Mouse (Mus musculus) myocyte (in vitro differentiated cells): ENCODE results near the gene Plekhm2. TPM values are rescaled to one million over a fixed set of nuclear protein-coding genes. Genes with fewer than 3 reads are reported as not detected.

Experiments used
- H3K27me3 ChIP-seq: one replicate; pipeline ENCODE4 v1.6.1; 2011; ENCODE audit not compliant: control insufficient read depth, insufficient read depth, insufficient read length
- H3K36me3 ChIP-seq: one replicate; pipeline ENCODE4 v1.6.1; 2011; ENCODE audit not compliant: control insufficient read depth, insufficient read depth
- H3K4me2 ChIP-seq: one replicate; pipeline ENCODE4 v1.6.1; 2011; ENCODE audit warnings: low read depth, control low read depth
- H3K4me3 ChIP-seq: one replicate; pipeline ENCODE4 v1.5.1; 2011; ENCODE audit warnings: mild to moderate bottlenecking, control low read depth, moderate library complexity
- H3K79me2 ChIP-seq: one replicate; pipeline ENCODE4 v1.6.1; 2011; ENCODE audit not compliant: control insufficient read depth, insufficient read depth
- H3ac ChIP-seq: one replicate; pipeline ENCODE4 v1.6.1; 2011; ENCODE audit not compliant: control insufficient read depth, insufficient read length
- CEBPB ChIP-seq: IDR thresholded peaks from 2 replicates; pipeline ENCODE4 v1.6.1; 2011; ENCODE audit warnings: mild to moderate bottlenecking, moderate library complexity; ENCODE audit not compliant: poor library complexity, insufficient read depth, severe bottlenecking
- E2F4 ChIP-seq: IDR thresholded peaks from one replicate; pipeline ENCODE4 v1.6.1; 2011; ENCODE audit warnings: mild to moderate bottlenecking, control low read depth, moderate library complexity; ENCODE audit not compliant: insufficient read depth
- MAX ChIP-seq: IDR thresholded peaks from one replicate; pipeline ENCODE4 v1.6.1; 2011; ENCODE audit warnings: low read depth, mild to moderate bottlenecking, control low read depth
- MYOD1 ChIP-seq, 3 experiments: IDR thresholded peaks; one replicate each; pipeline ENCODE4 v1.6.1; 2011; ENCODE audit warnings: control low read depth in 2 of 3, low read depth in 2 of 3, mild to moderate bottlenecking in 2 of 3, moderate library complexity in 1 of 3; ENCODE audit not compliant: insufficient read length in 2 of 3, control insufficient read depth in 1 of 3
- MYOG ChIP-seq, 3 experiments: IDR thresholded peaks; one replicate each; pipeline ENCODE4 v1.6.1; 2011; ENCODE audit warnings: control low read depth in 2 of 3, low read depth in 2 of 3, mild to moderate bottlenecking in 2 of 3; ENCODE audit not compliant: insufficient read length in 2 of 3, control insufficient read depth in 1 of 3, insufficient read depth in 1 of 3
- POLR2A ChIP-seq: IDR thresholded peaks from one replicate; pipeline ENCODE4 v1.6.1; 2011; ENCODE audit warnings: low read depth, mild to moderate bottlenecking, control low read depth, moderate library complexity; ENCODE audit not compliant: insufficient read length
- POLR2AphosphoS2 ChIP-seq: IDR thresholded peaks from one replicate; pipeline ENCODE4 v1.6.1; 2011; ENCODE audit warnings: low read depth, control low read depth; ENCODE audit not compliant: insufficient read length
- REST ChIP-seq: IDR thresholded peaks from one replicate; pipeline ENCODE4 v1.6.1; 2011; ENCODE audit warnings: mild to moderate bottlenecking, control low read depth, moderate library complexity; ENCODE audit not compliant: insufficient read depth, insufficient read length
- SRF ChIP-seq: IDR thresholded peaks from one replicate; pipeline ENCODE4 v1.6.1; 2011; ENCODE audit warnings: low read depth; ENCODE audit not compliant: control insufficient read depth, insufficient read length
- TCF12 ChIP-seq: IDR thresholded peaks from one replicate; pipeline ENCODE4 v1.6.1; 2011; ENCODE audit warnings: mild to moderate bottlenecking, control low read depth; ENCODE audit not compliant: poor library complexity, insufficient read depth, severe bottlenecking
- TCF3 ChIP-seq: IDR thresholded peaks from one replicate; pipeline ENCODE4 v1.6.1; 2011; ENCODE audit warnings: low read depth, control low read depth; ENCODE audit not compliant: insufficient read length
- USF1 ChIP-seq: IDR thresholded peaks from one replicate; pipeline ENCODE4 v1.6.1; 2011; ENCODE audit warnings: low read depth, mild to moderate bottlenecking, control low read depth, moderate library complexity
- polyA plus RNA-seq: library from polyadenylated mRNA; unstranded; fragments of >200 nt; fragmentation: generic; extraction: Trizol; gene quantifications from one replicate; pipeline ENCODE4 v1.2.1, GENCODE M21; 2012; ENCODE audit warnings: missing spikeins

The Plekhm2 gene
- polyA plus RNA-seq, 1 experiment = 20.4 TPM

GRCm38 (mm10) chr4:141686093-141686492, 21.4 kb upstream of the Plekhm2 start:
- Histone ChIP-seq H3K27me3 (no peaks in the 10 kb centered on the region), H3K79me2 (no peaks in the 10 kb centered on the region), H3K36me3 (peaks cover 42% of the 10 kb centered on the region), H3K4me3 (no peak overlapping the region), H3ac (no peak overlapping the region), H3K4me2 (no peak overlapping the region)
- TF ChIP-seq MYOG (IDR thresholded peaks at IDR 0.05; ENCODE audit: control insufficient read depth in 1 of 3, insufficient read depth in 1 of 3, insufficient read length in 2 of 3, low read depth in 2 of 3) (no peak), TCF3 (no peak), CEBPB (no peak), TCF12 (no peak), REST (no peak), POLR2AphosphoS2 (no peak), SRF (no peak), POLR2A (no peak), MAX (no peak), USF1 (no peak), E2F4 (no peak)

GRCm38 (mm10) chr4:141685499-141685898, 20.8 kb upstream of the Plekhm2 start, which contains the start of gene Rsc1a1:
Gene Rsc1a1, minus strand, starts transcription at chr4:141685599.
- no peaks in the 10 kb centered on the region for H3K27me3 ChIP-seq
- no peak within 1 kb of the TSS for H3ac ChIP-seq
- no peak for TF ChIP-seq MYOG (IDR thresholded peaks at IDR 0.05; ENCODE audit: control insufficient read depth in 1 of 3, insufficient read depth in 1 of 3, insufficient read length in 2 of 3, low read depth in 2 of 3)
- no peak for TF ChIP-seq TCF12
- TF ChIP-seq MYOD1 (IDR thresholded peaks at IDR 0.05; ENCODE audit: control insufficient read depth in 1 of 3, insufficient read length in 2 of 3, low read depth in 2 of 3) = no peak
- no peak for TF ChIP-seq E2F4
- no peak for TF ChIP-seq POLR2AphosphoS2
- TF ChIP-seq MAX = no peak
- TF ChIP-seq POLR2A = no peak
- H3K79me2 ChIP-seq = no peaks in the 10 kb centered on the region
- peaks cover 38% of the 10 kb centered on the region for H3K36me3 ChIP-seq
- H3K4me2 ChIP-seq = no peak within 1 kb of the TSS
- H3K4me3 ChIP-seq = no peak within 1 kb of the TSS

GRCm38 (mm10) chr4:141682706-141683230, 18.1 kb upstream of the Plekhm2 start:
- Histone ChIP-seq H3K4me2 (no peak overlapping the region), H3K36me3 (peaks cover 29% of the 10 kb centered on the region), H3K27me3 (no peaks in the 10 kb centered on the region), H3ac (no peak overlapping the region), H3K79me2 (no peaks in the 10 kb centered on the region), H3K4me3 (no peak overlapping the region)
- TF ChIP-seq REST (no peak), POLR2AphosphoS2 (no peak), POLR2A (no peak), TCF12 (no peak), CEBPB (no peak), TCF3 (no peak)

GRCm38 (mm10) chr4:141681767-141682166, 17.1 kb upstream of the Plekhm2 start:
- H3K36me3 ChIP-seq = peaks cover 29% of the 10 kb centered on the region

GRCm38 (mm10) chr4:141680892-141681291, 16.2 kb upstream of the Plekhm2 start:
- Histone ChIP-seq H3K27me3 (no peaks in the 10 kb centered on the region), H3K36me3 (peaks cover 24% of the 10 kb centered on the region), H3K4me3 (no peak overlapping the region), H3ac (no peak overlapping the region), H3K79me2 (no peaks in the 10 kb centered on the region), H3K4me2 (no peak overlapping the region)
- TF ChIP-seq TCF3 = no peak
- no peak for TF ChIP-seq TCF12
- no peak for TF ChIP-seq SRF
- no peak for TF ChIP-seq REST
- TF ChIP-seq MYOD1 (IDR thresholded peaks at IDR 0.05; ENCODE audit: control insufficient read depth in 1 of 3, insufficient read length in 2 of 3, low read depth in 2 of 3) = no peak
- no peak for TF ChIP-seq USF1
- TF ChIP-seq POLR2AphosphoS2 = no peak
- no peak for TF ChIP-seq POLR2A
- TF ChIP-seq E2F4 = no peak
- TF ChIP-seq MAX = no peak

More at GRCm38 (mm10) chr4:141681767-141682166, 17.1 kb upstream of the Plekhm2 start:
- Histone ChIP-seq H3K27me3 (no peaks in the 10 kb centered on the region), H3K79me2 (no peaks in the 10 kb centered on the region), H3K4me2 (peak overlapping the region; percentile 9), H3ac (no peak overlapping the region), H3K4me3 (no peak overlapping the region)
- TF ChIP-seq POLR2A (no peak), CEBPB (no peak), SRF (no peak), MAX (no peak), POLR2AphosphoS2 (no peak), MYOD1 (IDR thresholded peaks at IDR 0.05; ENCODE audit: control insufficient read depth in 1 of 3, insufficient read length in 2 of 3, low read depth in 2 of 3) (no peak), USF1 (no peak), E2F4 (no peak), MYOG (IDR thresholded peaks at IDR 0.05; ENCODE audit: control insufficient read depth in 1 of 3, insufficient read depth in 1 of 3, insufficient read length in 2 of 3, low read depth in 2 of 3) (no peak), TCF3 (no peak), REST (no peak), TCF12 (no peak)
